Mouse (Mus musculus) E14TG2a.4 (cell line): ENCODE measurements at regions not wholly inside any gene's neighbourhood (a gene's known extent, or its start where the extent isn't known, plus 50 kb on each side); places are given as distances from the start of the nearest gene placed in this dataset.
"Not testable (repeated sequence)": the region's sequence is repeated elsewhere in the genome, so short reads cannot be mapped to it uniquely, and the experiment has no call there.

Source experiments
- H3K27me3 ChIP-seq: 2 replicates; pipeline ENCODE4 v1.6.1; 2014; ENCODE audit warnings: low read length, control low read depth; ENCODE audit not compliant: insufficient read depth
- H3K36me3 ChIP-seq: 2 replicates; pipeline ENCODE4 v1.6.1; 2014; ENCODE audit warnings: low read length, control low read depth; ENCODE audit not compliant: insufficient read depth
- H3K4me1 ChIP-seq: replicated peaks from 2 replicates; pipeline ENCODE4 v1.6.1; 2014; ENCODE audit warnings: low read depth, low read length, control low read depth
- H3K4me3 ChIP-seq: replicated peaks from 2 replicates; pipeline ENCODE4 v1.5.1; 2014; ENCODE audit warnings: mild to moderate bottlenecking, low read length
- H3K9me3 ChIP-seq: 2 replicates; pipeline ENCODE4 v1.6.1; 2014; ENCODE audit warnings: low read length, control low read depth
- CTCF ChIP-seq: conservative IDR thresholded peaks from 2 replicates; pipeline ENCODE4 v1.5.1; 2014; ENCODE audit warnings: low read length
- NANOG ChIP-seq: IDR thresholded peaks from 2 replicates; pipeline ENCODE4 v1.6.1; 2014; ENCODE audit warnings: borderline replicate concordance, low read length, mixed read lengths
- POU5F1 ChIP-seq: IDR thresholded peaks from 2 replicates; pipeline ENCODE4 v1.6.1; 2014; ENCODE audit warnings: low read length, borderline replicate concordance

DNA sequence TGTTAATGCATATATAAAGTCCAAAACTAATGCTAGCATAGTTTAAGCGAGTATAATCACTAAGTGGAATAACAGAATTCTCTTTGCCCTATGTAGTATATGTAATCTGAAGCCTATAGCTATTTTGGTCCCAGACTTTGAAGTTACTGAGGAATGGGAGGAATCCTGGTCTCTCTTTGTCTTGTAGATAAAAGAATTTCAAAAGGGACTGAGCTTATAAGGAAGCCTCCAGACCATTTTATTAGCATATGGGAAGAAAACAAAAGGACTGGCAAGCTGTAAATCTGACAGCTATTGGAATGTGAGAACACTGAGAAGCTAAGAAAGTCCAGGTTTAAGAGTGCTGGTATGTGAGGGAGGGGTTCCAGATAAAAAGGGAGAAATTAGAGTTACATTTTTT is 847.1 kb downstream of the Diaph2 start:
- no peaks in the 10 kb centered on the region for H3K27me3 ChIP-seq
- H3K36me3 ChIP-seq: no peaks in the 10 kb centered on the region
- H3K4me1 ChIP-seq: peaks cover 6% of the 10 kb centered on the region
- TF ChIP-seq NANOG (no peak), CTCF (no peak), POU5F1 (no peak)
- no peak overlapping the region for H3K4me3 ChIP-seq
- H3K9me3 ChIP-seq: peaks cover 17% of the 10 kb centered on the region

DNA sequence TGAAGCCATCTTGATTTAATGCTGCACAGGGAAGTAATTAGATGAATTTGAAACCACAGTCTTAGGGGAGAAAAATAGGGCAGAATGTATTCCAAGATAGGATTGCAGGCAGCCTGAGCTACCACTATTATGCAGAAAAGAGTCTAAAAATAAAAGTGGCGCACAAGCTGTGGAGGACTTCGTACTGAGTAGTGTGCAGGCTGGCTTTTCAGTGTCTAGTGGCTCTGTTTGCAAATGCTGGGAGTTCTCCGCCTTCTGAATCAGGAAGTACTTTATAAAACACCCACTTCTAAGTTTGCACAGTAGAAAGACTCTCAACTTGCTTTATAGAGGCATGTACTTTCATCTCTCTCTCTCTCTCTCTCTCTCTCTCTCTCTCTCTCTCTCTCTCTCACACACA is 852.4 kb downstream of the Diaph2 start:
- no peak for TF ChIP-seq NANOG
- H3K27me3 ChIP-seq: no peaks in the 10 kb centered on the region
- H3K9me3 ChIP-seq: no peaks in the 10 kb centered on the region
- peaks cover 6% of the 10 kb centered on the region for H3K4me1 ChIP-seq
- H3K4me3 ChIP-seq: no peak overlapping the region
- H3K36me3 ChIP-seq: no peaks in the 10 kb centered on the region

GRCm38 (mm10) chrX:130638513-130638912 is 889.0 kb downstream of the Diaph2 start:
- Histone ChIP-seq H3K9me3 (no peaks in the 10 kb centered on the region), H3K4me1 (no peaks in the 10 kb centered on the region), H3K4me3 (no peak overlapping the region), H3K36me3 (no peaks in the 10 kb centered on the region), H3K27me3 (no peaks in the 10 kb centered on the region)
- TF ChIP-seq CTCF (no peak), POU5F1 (no peak), NANOG (no peak)

DNA sequence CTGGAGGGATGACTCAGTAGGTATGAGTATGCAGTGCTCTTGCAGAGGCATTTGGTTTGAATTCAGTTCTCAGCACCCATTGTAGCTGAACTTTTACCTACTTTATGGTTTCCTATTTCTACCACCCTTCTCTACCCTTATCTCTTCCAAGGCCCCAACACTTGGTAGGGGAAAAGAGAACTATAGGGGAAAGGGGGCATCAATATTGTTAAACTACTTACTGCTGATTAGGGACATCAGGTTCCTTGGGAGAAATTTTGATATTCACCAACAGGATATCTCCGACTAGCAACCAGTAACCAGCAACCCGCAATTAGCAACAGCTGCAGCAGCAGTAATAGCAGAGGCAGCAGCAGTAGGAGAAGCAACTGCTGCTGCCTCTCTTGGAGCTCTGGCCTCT is 906.3 kb downstream of the Diaph2 start:
- Histone ChIP-seq H3K27me3 (no peaks in the 10 kb centered on the region), H3K4me3 (no peak overlapping the region)
- no peak for TF ChIP-seq NANOG
- TF ChIP-seq CTCF: no peak
- TF ChIP-seq POU5F1: no peak

DNA sequence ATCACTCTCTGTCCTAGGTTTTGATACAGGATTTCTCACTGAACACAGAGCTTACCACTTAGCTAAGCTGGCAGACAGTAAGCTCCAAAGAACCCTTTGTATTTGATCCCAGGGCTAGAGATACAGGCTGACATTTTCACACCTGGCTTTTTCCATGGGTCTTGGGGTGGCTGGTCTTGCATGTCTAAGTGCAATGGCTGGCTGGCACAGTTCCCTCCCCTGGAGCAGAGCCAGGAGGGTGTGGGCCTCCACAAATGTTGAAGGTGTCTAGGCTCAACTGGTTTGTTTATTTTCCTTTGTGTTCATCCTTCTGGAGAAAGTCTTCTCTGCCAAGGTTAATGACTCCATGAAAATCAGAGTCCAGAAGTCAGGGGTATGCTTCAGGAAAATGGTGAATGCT is 934.8 kb downstream of the Diaph2 start:
- TF ChIP-seq POU5F1 (no peak), NANOG (no peak), CTCF (no peak)
- H3K4me3 ChIP-seq: no peak overlapping the region
- H3K4me1 ChIP-seq: no peaks in the 10 kb centered on the region
- no peaks in the 10 kb centered on the region for H3K36me3 ChIP-seq
- H3K27me3 ChIP-seq: no peaks in the 10 kb centered on the region
- H3K9me3 ChIP-seq: no peaks in the 10 kb centered on the region; the same call in 1 of the 2 replicates

More for the DNA sequence above, 906.3 kb downstream of the Diaph2 start:
- Histone ChIP-seq H3K4me1 (no peaks in the 10 kb centered on the region), H3K36me3 (no peaks in the 10 kb centered on the region), H3K9me3 (no peaks in the 10 kb centered on the region)

DNA sequence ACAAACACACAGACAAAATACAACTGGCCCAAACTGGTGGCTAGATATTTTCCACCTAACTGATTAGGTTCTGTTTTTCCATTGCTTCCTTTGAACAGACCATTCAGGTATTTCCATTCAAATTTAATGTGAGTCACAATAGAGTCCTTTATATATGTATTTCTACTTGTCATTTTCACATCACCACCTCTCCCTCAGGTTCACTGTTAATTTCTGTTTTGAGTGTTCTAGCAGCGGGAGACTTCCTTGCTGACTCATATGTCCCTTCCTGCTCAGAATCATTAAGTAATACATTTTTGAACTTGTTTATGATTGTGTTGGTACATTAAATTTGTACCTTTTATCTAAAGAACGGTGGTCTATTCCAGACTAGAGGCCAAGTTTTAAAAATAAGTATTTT is 959.4 kb downstream of the Diaph2 start:
- Histone ChIP-seq H3K4me3 (no peak overlapping the region), H3K27me3 (no peaks in the 10 kb centered on the region), H3K9me3 (no peaks in the 10 kb centered on the region), H3K4me1 (no peaks in the 10 kb centered on the region), H3K36me3 (no peaks in the 10 kb centered on the region)
- TF ChIP-seq NANOG (no peak), POU5F1 (no peak), CTCF (no peak)

DNA sequence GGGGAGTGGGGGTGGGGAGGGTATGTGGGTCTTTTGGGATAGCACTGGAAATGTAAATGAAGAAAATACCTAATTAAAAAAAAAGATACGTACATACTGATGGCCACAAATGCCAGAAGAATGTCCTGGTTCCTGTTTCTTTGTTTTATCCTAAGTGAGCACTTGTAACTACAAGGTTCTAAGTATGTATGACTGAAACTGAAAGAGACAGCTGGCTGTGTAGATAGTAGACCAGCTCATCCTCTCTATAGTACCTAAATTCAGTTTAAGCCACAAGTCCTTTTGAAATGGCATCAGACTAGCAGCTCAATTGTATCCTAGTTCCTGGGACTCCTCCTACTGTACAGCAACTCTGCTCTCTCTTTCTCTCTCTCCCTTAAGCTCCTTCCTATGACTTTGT is 994.6 kb downstream of the Diaph2 start:
- H3K27me3 ChIP-seq, H3K4me3 ChIP-seq, H3K9me3 ChIP-seq, H3K4me1 ChIP-seq, H3K36me3 ChIP-seq: not testable (repeated sequence)
